Mouse (Mus musculus): ENCODE measurements at regions not wholly inside any gene's neighbourhood (a gene's known extent, or its start where the extent isn't known, plus 50 kb on each side); places are given as distances from the start of the nearest gene placed in this dataset.
A peak's percentile ranks its signal among the peaks of the same experiment; 100 is the strongest.

DNA sequence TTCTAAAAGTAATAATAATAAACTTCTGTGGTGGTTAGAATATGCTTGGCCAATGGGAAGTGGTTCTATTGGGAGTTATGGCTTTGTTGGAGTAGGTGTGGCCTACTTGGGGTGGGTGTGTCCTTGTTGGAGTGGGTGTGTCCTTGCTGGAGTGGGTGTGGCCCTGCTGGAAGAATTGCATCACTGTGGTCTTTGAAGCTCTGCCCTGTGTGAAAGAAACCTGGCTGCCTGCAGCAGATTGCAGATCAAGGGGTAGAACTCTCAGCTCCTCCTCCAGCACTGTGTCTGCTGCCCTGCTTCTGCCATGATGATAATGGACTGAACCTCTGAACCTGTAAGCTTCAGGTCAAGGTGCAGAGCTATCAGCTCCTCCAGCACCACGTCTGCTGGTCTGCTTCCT is 118.1 kb downstream of the Ets2 start:
- no peak for DNase-seq (ENCODE audit: low spot score in 2 of 2)

DNA sequence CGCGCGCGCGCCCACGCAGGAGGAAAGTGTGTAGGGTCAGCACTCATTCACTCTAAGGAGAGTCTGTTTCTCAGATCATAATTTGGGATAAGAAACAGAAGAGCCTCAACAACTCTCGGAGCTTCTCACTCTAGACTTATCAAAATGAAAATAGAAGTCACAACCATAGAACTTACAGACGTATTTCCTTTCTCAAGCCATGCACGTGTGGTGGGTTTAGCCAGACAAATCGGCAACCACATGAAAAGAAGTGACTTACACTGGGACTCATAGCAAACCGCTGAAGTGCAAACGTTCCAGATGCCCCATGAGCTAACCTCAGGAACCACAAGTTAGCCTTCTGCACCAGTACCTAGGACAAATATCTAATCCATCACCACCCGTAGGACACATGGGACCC is 114.1 kb downstream of the Ets2 start:
- no peak for DNase-seq (ENCODE audit: low spot score in 2 of 2)

DNA sequence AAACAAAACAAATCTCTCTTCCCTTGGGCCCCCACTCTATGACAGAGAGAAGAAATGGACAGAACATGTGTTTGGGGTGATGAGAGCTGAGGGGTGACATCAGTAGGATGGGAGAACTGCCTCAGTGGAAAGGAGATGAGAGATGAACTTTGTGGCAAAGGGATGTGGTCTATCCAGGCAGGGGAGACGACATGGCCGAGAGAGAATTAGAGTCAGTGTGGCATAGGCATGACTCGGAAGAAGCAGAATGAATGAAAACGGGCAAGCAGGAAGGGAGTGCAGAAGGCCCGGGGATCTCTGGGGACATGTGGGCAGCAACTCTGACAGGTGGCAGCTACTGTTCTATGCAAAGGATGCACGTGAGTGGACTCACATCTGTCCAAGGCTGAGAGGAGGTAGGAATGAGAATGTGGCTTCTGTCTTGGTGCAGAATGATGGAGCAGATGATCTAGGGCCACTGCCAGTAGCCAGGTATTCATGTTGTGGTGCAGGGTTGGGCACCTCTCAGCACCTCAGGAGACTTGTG is 113.4 kb downstream of the Ets2 start:
- no peak for DNase-seq (ENCODE audit: low spot score in 2 of 2)

DNA sequence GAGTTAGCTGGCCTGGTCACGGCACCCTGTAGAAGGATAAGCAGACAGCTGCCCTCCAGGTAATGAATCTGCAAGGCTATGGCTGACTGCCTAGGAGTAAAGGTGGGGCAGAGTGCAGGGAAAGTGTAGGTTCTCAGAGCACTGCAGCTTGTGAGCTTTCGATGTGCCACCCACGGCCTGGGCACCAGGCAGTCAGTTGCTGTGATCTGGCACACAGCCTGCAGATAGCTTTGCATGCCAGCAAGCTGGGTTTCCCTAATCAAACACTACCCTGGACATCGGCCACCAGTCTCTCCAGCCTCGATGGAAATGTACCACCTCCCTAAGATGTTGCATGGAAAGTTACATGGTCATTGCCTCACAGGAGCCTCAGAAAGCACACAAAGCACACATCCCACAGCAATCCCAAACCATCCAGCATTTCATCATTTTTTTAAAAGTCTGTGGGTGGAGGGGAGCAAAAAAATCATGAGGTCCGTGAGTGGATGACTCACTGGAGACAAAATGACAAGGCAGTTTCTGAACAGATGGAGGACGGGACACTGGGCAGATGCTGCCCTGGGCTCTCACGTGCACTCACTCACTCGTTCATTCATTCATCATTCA is 112.7 kb downstream of the Ets2 start:
- DNase-seq (ENCODE audit: low spot score in 2 of 2): peak; percentile 35 to 59

DNA sequence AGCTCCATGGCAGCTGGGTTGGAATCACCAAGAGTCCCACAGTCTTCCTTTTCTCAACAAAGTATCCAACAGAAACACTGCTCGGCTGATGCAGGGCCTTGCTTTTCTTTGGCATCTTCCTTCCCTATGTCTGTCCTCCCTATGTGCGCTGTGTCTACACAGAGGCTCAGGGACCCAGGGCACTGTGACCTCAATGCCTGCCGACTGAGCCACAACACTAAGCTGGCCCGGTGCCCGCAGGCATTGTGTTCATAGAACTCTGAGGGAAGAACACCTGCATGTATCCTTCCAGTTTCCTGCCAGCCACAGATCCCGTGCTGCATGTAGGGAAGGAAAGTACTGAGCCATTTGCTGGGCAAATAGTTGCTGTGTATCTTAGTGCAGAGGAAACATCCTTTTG is 109.2 kb downstream of the Ets2 start:
- DNase-seq (ENCODE audit: low spot score in 2 of 2): peak in 1 of 2 experiments; percentile 28

DNA sequence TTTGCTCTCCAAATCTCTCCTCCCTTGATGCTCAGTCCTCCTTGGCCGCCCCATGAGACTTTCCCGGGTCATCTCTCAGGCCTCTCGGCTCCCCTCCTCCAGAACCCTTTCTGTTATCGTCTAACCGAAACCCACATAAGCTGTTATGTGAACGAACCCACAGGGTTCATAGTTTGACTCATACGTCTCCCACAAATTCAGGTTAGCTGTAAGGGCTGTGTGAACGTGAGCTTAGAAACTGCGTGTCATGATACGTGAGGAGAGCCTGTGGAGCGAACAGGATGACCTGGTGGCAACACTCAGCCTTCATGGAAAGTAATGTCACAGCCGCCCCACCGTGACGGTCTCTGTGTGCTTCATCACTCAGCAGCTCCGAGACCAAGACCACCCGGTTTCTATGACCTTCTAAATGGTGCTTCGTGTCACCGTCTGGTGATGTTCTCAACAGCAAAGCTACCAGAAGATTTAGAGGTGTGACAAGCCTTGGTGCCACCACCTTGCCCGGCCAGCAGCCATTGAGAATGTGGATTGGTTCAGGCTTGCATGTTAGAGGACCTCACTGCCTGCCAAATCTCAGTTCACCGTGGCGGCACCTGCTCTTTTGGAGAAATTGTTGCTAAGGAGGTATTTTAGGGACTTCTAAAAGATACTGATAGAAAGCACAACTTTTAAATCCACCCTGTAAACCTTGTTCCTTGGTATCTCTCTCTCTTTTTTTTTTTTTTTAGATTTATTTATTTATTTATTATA is 107.4 kb downstream of the Ets2 start:
- DNase-seq (ENCODE audit: low spot score in 2 of 2): no peak

DNA sequence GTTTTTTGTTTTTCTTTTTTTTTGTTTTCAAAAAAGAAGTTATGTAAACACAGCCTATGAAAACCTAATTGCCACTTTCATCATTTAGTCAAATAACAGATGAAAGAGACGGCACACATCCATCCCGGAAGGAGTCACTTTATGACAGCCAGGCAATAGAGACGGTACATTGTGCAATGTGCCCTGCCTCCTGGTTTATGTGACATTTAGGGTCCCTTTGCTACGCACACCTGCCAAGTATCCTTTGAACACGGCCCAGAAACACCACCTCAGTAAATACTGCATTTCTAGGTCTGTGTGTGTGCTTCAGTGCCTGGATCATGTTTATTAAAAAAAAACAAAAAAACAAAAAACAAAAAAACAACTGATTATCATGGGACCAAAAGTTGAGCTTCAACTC is 104.6 kb downstream of the Ets2 start:
- DNase-seq (ENCODE audit: low spot score in 2 of 2): no peak

DNA sequence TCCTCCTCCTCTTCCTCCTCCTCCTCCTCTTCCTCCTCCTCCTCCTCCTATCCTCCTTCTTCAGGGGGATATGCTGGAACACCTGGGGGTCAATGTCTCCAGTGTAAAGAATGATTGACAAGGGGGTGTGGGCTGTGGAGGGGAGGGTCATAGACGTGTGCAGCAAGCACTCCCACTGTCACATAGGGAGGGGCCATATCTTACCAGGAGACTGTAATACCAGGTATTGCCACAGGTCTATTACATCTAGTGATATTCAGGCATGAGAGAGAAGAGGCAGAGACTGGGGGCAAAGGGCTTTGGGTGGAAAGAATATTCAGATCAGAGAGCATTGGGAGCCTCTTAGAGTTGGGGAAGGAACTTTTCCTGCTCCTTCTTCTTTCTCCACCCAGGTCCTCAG is 102.3 kb downstream of the Ets2 start:
- no peak for DNase-seq (ENCODE audit: low spot score in 2 of 2)

DNA sequence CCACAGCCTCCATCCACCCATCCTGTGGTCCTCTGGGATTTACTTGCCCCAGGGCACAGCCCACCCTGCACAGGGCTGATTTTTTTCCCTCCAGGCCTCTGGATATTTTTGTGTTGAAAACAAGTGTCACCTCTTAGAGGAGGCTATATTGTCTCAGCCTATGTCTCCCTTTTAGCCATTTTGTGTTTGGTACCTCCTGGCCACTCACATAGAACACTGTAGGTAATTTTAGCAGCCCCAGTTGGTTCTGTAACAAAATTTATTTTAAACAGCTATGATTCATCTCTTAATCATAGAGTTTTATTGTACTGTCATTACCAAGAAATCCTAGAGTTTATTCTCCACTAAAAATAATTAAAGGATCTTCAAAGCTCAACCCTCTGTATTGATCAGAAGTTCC is 100.8 kb downstream of the Ets2 start:
- no peak for DNase-seq (ENCODE audit: low spot score in 2 of 2)

DNA sequence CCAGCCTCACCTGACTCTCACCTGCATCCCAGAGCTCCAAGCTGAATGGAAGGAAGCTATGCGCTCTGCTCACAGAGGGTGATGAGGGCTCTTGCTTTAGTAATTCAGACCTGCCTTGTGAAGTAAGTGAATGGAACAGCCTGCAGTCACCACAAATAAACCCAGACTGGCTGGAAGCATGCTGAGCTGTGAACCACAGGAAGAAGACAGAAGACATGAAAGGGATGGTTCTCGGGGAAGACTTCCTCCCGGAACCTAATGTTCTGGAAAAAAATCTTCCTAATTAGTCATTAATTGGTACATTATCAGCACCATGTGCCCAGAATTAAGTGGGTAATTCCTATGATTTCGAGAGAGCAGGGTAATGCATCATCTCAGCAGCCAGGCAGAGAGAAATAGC is 100.3 kb downstream of the Ets2 start:
- no peak for DNase-seq (ENCODE audit: low spot score in 2 of 2)

DNA sequence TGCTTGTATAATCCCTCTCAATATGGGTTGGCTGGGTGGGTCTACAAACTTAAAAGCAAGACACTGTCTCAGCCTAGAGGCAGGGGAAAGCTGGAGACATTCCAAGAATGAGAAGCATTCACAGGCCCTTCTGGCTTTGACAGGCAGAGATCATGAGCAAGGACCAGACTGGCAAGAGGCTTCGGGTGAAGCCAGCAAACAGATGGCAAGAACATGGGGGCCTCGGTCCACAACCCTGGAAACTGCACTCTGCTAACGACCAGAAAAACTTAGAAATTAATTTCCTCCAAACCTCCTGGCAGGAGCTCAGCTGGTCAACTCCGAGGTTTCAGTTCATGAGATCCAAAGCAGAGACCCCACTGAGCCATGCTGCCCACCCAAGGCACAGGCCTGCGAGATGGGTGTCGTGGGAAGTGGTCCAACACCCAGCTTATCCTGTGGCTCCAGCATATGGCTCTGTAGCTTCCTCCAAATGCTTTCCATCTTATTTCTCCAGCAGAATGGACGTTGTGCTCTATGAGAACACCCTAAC is 99.1 kb downstream of the Ets2 start:
- no peak for DNase-seq (ENCODE audit: low spot score in 2 of 2)

DNA sequence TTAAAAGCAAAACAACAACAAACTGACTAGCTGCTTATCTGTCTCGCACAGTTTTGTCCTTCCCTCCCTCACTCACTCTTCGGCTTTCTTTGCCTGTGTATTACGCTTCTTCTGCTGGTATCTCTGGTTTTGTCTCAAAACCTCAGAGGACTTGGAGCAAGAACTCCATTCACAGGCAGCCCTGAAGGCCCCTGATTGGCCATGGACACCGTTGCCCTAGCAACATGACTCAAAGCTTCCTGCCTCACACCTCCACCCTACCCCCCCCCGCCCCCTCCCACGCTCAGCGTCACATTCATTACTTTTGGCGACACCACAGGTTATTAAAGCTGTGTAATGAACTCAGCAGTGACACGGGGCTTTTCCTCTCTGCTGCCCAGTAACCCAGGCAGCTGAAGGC is 96.7 kb downstream of the Ets2 start:
- DNase-seq (ENCODE audit: low spot score in 2 of 2): no peak

DNA sequence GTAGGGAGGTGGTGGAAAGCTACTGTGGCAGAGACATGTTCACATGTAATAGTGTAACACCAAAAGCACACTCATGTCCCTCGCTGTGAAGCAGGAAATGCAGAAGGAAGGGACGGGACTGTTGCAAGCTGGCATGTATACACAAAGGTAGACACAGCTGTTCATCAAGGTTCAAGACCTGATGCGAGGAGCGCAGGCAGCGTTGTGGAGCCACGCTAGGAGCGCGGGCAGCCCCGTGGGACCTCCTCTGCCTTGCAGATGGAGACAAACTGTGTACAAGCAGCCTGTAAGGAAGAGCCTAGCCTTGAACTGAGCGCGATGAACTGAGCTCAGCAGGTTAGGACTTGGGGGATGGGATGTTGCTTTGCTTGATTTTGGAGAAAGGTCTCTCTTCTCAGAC is 96.2 kb downstream of the Ets2 start:
- DNase-seq (ENCODE audit: low spot score in 2 of 2): no peak

DNA sequence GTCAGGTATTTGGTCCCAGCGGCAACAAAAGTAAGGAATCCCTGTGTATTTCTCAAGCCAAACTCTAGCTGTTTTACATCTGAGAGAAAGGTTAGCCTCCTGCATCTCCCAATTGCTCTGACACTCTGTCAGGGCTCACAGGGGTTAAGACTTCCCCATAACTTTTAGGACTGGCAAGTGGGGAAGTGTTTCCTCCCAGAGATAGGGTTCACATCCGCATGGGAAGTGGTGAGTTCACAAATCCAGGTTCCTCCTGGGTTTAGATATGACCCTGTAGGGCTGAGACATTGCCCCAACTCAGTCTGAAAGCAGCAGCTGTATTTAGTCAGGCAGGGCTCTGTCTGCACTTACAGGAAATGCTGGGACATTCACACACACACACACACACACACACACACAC is 95.3 kb downstream of the Ets2 start:
- no peak for DNase-seq (ENCODE audit: low spot score in 2 of 2)

DNA sequence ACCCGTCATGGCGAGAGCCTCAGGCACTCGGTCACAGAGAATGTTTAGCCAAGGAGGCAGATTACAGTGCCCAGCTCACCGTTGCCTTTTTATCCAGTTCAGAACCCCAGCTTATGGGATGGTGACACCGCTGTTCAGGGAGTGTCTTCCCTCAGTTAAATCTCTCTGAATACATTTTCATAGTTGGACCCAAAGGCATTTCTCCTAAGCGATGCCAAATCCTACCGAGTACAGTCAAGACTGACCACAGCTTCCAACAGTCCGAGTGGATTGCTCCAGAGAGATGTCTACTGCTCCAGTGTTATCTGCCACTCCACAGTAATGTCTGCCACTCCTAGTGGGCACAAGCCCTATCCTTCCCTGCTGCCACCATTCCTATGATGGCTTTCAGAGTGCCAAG is 93.0 kb downstream of the Ets2 start:
- no peak for DNase-seq (ENCODE audit: low spot score in 2 of 2)

DNA sequence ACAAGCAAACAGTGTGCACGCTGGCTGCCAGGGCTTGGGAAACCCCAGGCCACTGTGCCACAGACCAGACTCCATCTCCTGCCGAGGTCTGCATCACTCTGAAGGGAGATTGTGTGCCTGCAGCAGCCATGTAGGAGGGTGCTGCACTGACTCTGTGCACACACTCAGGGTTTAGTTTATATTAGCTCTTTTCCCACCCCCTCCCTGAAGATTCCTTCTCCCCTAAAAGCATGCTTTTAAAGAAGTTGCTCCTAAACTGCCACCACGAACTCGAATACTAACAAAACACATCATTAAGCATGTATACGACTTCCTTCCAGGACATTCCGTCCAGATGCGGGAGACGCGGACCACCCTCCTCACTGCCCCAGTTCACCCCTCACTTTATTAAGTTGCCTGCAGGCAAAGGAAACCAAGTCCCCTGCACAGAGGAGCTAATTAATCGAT is 92.4 kb downstream of the Ets2 start:
- no peak for DNase-seq (ENCODE audit: low spot score in 2 of 2)

DNA sequence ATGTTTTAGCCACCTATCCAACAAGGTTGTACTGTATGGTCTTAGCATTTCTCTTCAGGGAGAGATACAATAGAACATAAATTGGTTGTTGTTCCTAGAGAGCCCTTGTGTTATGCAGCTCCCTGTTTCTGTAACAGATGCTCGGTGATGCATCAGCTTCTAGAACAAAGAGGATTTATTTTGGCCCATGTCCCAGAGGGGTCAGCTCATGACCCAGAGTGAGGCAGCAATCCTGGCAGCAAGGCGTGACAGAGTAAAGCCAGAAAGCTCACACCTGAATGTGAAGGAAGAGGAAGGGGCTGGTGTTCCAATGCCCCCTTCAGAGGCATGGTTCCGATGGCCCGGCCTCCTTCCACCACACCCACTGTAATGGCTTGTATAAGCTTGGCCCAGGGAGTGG is 88.8 kb downstream of the Ets2 start:
- DNase-seq (ENCODE audit: low spot score in 2 of 2): no peak

DNA sequence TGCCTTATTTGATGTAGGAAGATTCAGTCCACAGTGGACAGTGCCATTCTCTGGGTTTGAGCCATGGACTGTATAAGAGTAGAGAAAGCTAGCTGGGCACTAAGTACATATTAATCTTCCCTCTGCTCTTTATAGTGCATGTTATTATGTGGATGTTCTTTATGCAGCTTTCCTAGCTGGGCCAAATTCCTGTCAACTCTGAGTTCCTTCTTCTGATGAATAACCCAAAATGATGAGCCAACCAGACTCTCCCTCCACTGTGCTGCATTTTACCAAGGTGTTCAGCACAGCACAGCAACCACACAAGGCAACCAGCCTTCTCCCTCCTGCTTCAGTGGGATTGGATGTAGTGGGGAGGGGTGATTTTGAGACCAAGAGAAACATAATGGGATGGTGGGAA is 87.7 kb downstream of the Ets2 start:
- no peak for DNase-seq (ENCODE audit: low spot score in 2 of 2)

DNA sequence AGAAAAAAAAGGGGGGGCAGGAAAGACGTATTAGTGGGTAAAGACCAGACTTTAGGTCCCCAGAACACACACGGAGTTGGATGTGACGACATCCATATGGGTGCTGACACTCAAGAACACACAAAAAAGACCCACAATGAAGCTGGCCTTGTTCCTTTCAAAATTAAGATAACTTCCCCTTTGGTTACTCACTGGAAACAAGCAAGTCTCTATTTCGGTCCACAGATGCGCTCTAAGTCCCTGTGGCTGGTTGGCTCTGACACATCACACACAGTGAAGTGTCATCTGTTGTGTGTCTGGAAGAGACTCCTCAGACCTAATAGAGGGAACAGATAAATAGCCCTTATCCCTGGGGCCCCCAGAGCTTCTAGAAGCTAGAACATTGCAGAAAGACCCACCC is 79.8 kb downstream of the Ets2 start:
- no peak for DNase-seq (ENCODE audit: low spot score in 2 of 2)

DNA sequence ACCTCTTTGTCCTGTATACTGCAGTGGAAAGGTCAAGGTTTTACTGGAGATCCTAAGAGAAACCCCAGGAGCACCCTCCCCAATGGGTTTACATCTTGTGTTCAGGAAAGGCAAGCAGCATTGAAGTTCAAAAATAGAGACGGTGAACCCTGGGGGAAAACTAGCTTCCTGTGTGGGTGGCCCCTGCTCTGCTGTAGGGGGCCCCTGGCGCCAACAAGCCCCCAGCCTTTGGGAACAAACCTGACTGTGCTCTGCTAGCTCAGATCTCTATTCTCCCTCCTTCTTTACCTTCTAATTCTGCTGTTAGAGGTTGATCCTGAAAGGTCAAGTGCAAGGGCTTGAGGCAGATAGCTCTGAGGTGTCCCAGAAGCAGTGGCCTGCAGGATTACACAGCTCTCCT is 78.6 kb downstream of the Ets2 start:
- no peak for DNase-seq (ENCODE audit: low spot score in 2 of 2)

DNA sequence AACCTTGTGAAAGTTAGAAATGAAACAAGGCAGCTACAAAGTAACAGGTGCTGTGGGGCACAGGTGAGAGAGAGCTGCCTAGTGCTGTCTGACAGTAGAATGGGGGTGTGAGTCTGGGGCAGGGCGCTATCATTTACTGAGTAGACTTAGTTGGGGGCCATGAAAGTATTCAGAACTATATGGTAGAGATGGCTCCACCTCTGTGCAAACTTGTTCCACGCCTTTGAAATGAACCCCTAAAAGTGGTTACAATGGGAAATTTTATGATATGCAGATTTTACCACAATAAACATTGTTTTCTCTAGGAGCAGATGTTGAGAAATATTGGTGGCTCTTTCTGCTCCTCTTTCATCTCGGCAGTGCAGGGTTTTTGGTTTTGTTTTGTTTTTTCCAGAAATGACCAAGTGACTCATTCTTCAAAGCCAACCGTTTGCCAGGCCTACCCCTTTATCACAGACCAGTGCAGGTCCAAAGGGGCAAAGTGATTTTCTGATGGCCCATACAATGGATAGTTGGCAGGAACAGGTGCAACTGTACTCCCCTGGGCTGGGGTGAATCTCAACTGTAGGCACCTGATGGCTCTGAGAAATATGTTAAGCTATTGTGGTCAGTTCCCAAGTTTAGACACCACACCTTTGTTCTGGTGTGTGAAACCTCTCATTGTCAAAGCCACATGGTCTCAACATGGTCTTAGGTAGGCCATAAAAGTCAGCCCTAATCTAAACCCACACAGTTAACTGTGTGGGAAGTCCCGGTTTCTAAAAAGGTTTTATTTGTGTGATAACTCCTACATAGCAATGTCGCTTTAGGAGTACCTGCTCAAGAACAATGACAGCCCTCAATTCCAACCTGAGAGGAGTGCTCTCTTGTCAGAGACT is 77.2 kb downstream of the Ets2 start:
- DNase-seq (ENCODE audit: low spot score in 2 of 2): no peak

DNA sequence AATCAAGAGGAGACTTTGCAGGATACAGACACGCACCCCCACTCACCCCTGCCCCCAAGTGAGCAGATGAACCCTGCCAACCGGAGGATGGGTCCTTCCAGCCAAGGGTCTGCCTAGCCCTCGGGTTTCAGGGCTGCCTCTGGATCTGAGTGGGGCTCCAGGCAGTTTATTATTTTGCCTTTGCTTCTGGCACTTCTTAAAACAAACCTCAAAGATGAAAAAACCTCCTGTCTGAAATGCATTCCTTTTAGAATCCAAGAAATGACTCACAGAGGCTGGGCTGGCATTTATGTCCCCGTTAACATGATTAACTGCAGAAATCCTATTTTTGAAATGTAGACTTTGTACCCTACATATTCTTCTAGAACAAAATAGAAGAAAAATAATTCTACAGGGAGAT is 76.3 kb downstream of the Ets2 start:
- no peak for DNase-seq (ENCODE audit: low spot score in 2 of 2)

Measured in adrenal gland, adult 18-20 months (tissue).